Comparison of ENCODE assay signal across 21 mouse cellular contexts in genomic region chr7:45507583-45507982, GRCm38 (mm10). TPM values are rescaled to one million over a fixed set of nuclear protein-coding genes. Genes with fewer than 3 reads are reported as not detected.
DNase-seq lines count a peak whose midpoint lies in the region; ATAC-seq and TF ChIP-seq lines count a peak whose summit lies in the region.
"Had no signal": no experiment of that assay in that cellular context is flagged by ENCODE, and none has a peak within 500 bp of the region (broad histone marks: within the 10 kb centered on the region; RNA-seq: fewer than 3 reads in every experiment).

No protein-coding gene starts in this region.

- TF ChIP-seq CTCF in kidney, adult 2 months (conservative IDR thresholded peaks at IDR 0.05; ENCODE audit: insufficient read depth, insufficient read length, low read depth, low read length): no peak

- no peaks in the 10 kb centered on the region for H3K27me3 ChIP-seq in kidney, adult 2 months (replicated peaks; ENCODE audit: control insufficient read depth, insufficient read depth, low read length)
- H3K27me3 ChIP-seq in kidney, embryonic 15.5 days: no peaks in the 10 kb centered on the region
- no peaks in the 10 kb centered on the region for H3K27me3 ChIP-seq in intestine, embryonic 15.5 days (replicated peaks)
- H3K27me3 ChIP-seq in stomach, embryonic 15.5 days (replicated peaks): no peaks in the 10 kb centered on the region
- no peaks in the 10 kb centered on the region for H3K27me3 ChIP-seq in heart, embryonic 10.5 days (ENCODE audit: insufficient read depth, poor library complexity, severe bottlenecking)
- H3K27me3 ChIP-seq: forebrain, embryonic 12.5 days; heart, embryonic 15.5 days; midbrain, embryonic 13.5 days; neural tube, embryonic 15.5 days had no signal

- H3K27ac ChIP-seq in kidney, adult 2 months (ENCODE audit: insufficient read depth, low read depth, low read length): no peak overlapping the region
- no peak overlapping the region for H3K27ac ChIP-seq in kidney, embryonic 15.5 days
- peak overlapping the region; percentile 59; the same call in 1 of the 2 replicates for H3K27ac ChIP-seq in intestine, embryonic 15.5 days
- H3K27ac ChIP-seq in stomach, embryonic 15.5 days: 0 out of 2 replicates have a peak overlapping the region, but pooled peaks have one; percentile 24
- no peak overlapping the region for H3K27ac ChIP-seq in heart, embryonic 10.5 days
- H3K27ac ChIP-seq: forebrain, embryonic 12.5 days; heart, embryonic 15.5 days; midbrain, embryonic 13.5 days; neural tube, embryonic 15.5 days had no signal

- H3K9me3 ChIP-seq in kidney, embryonic 15.5 days (replicated peaks): no peaks in the 10 kb centered on the region
- no peaks in the 10 kb centered on the region for H3K9me3 ChIP-seq in intestine, embryonic 15.5 days
- H3K9me3 ChIP-seq in stomach, embryonic 15.5 days: no peaks in the 10 kb centered on the region
- no peaks in the 10 kb centered on the region for H3K9me3 ChIP-seq in heart, embryonic 10.5 days
- H3K9me3 ChIP-seq: forebrain, embryonic 12.5 days; heart, embryonic 15.5 days; midbrain, embryonic 13.5 days; neural tube, embryonic 15.5 days had no signal

- peak; percentile 48 for DNase-seq in kidney, adult 2 months
- DNase-seq in kidney, postnatal 25 days: peak; percentile 51 to 74
- no peak for DNase-seq in adipocyte (ENCODE audit: low spot score)
- DNase-seq in heart, embryonic 10.5 days (ENCODE audit: low spot score): no peak
- DNase-seq: adrenal gland, postnatal 36 days; cerebellum, adult 9-10 months; gastrocnemius, postnatal 36 days; layer of hippocampus, postnatal 36 days; left cerebral cortex, postnatal 4 days; lung, adult 2 months; lung, postnatal 4 days; thymus, adult 2 months had no signal

- ATAC-seq in kidney, embryonic 15.5 days (replicated peaks; ENCODE audit: low FRiP score): no peak
- peak; percentile 61 for ATAC-seq in intestine, embryonic 15.5 days
- no peak for ATAC-seq in stomach, embryonic 15.5 days (ENCODE audit: insufficient read depth, low FRiP score, low read depth)
- ATAC-seq: midbrain, embryonic 13.5 days had no signal

- peaks cover 15% of the 10 kb centered on the region for H3K4me1 ChIP-seq in kidney, adult 2 months (ENCODE audit: control insufficient read depth, insufficient read depth, low read length)
- H3K4me1 ChIP-seq in kidney, embryonic 15.5 days: peaks cover 25% of the 10 kb centered on the region
- peaks cover 21% of the 10 kb centered on the region for H3K4me1 ChIP-seq in intestine, embryonic 15.5 days (replicated peaks)
- H3K4me1 ChIP-seq in stomach, embryonic 15.5 days: peaks cover 12% of the 10 kb centered on the region
- peaks cover 26% of the 10 kb centered on the region for H3K4me1 ChIP-seq in heart, embryonic 10.5 days

- no peak for TF ChIP-seq POLR2A in kidney, adult 2 months (IDR thresholded peaks at IDR 0.05; ENCODE audit: low read depth, low read length)

- no peak overlapping the region for H3K9ac ChIP-seq in kidney, embryonic 15.5 days
- H3K9ac ChIP-seq in intestine, embryonic 15.5 days: no peak overlapping the region
- no peak overlapping the region for H3K9ac ChIP-seq in stomach, embryonic 15.5 days
- H3K9ac ChIP-seq: forebrain, embryonic 12.5 days; heart, embryonic 15.5 days; midbrain, embryonic 13.5 days; neural tube, embryonic 15.5 days had no signal

- H3K36me3 ChIP-seq in kidney, adult 2 months (ENCODE audit: control insufficient read depth, insufficient read depth, low read length): no peaks in the 10 kb centered on the region; the same call in 1 of the 2 replicates
- H3K36me3 ChIP-seq in kidney, embryonic 15.5 days: peaks cover 46% of the 10 kb centered on the region
- H3K36me3 ChIP-seq in intestine, embryonic 15.5 days: peaks cover 14% of the 10 kb centered on the region; the same call in 1 of the 2 replicates
- peaks cover 17% of the 10 kb centered on the region for H3K36me3 ChIP-seq in stomach, embryonic 15.5 days
- peaks cover 49% of the 10 kb centered on the region for H3K36me3 ChIP-seq in heart, embryonic 10.5 days

- 73% methylated on average over 6 of the region's 6 CpGs for WGBS in kidney, adult 2 months
- WGBS in kidney, embryonic 15.5 days: 79% methylated on average over 6 of the region's 6 CpGs
- WGBS in intestine, embryonic 15.5 days: 67% methylated on average over 6 of the region's 6 CpGs
- 80% methylated on average over 6 of the region's 6 CpGs for WGBS in stomach, embryonic 15.5 days
- 85% methylated on average over 6 of the region's 6 CpGs for WGBS in heart, embryonic 10.5 days

- H3K4me3 ChIP-seq in kidney, adult 2 months (ENCODE audit: insufficient read depth, low read depth, low read length): no peak overlapping the region
- H3K4me3 ChIP-seq in kidney, embryonic 15.5 days (replicated peaks): no peak overlapping the region
- no peak overlapping the region for H3K4me3 ChIP-seq in intestine, embryonic 15.5 days (replicated peaks)
- no peak overlapping the region for H3K4me3 ChIP-seq in stomach, embryonic 15.5 days (replicated peaks)
- no peak overlapping the region for H3K4me3 ChIP-seq in heart, embryonic 10.5 days
- H3K4me3 ChIP-seq: forebrain, embryonic 12.5 days; heart, embryonic 15.5 days; midbrain, embryonic 13.5 days; neural tube, embryonic 15.5 days had no signal

- H3K4me2 ChIP-seq in kidney, embryonic 15.5 days: no peak overlapping the region
- H3K4me2 ChIP-seq in intestine, embryonic 15.5 days (replicated peaks): 0 out of 2 replicates have a peak overlapping the region, but pooled peaks have one; percentile 98
- no peak overlapping the region for H3K4me2 ChIP-seq in stomach, embryonic 15.5 days
- H3K4me2 ChIP-seq: forebrain, embryonic 12.5 days; heart, embryonic 15.5 days; midbrain, embryonic 13.5 days had no signal

RNA-seq across cellular contexts. Expression of gene Nucb1, which starts 2.6 kb away (rescaled TPM):
- 397 and 405 TPM in 2 replicates for polyA plus RNA-seq in kidney, adult 2 months (2012; rRNA removed)
- 221 and 252 TPM in 2 replicates for polyA plus RNA-seq in kidney, embryonic 15.5 days (2015; fragmentation: Nextera tagmentation; extraction: Ambion mirVana)
- 209 and 229 TPM in 2 replicates for polyA plus RNA-seq in intestine, embryonic 15.5 days (2015; fragmentation: Nextera tagmentation; extraction: Ambion mirVana)
- 214 and 230 TPM in 2 replicates for polyA plus RNA-seq in stomach, embryonic 15.5 days (2015; fragmentation: Nextera tagmentation; extraction: Ambion mirVana)
- polyA plus RNA-seq in heart, embryonic 10.5 days (2016; fragmentation: Nextera tagmentation; extraction: Ambion mirVana): 163 and 198 TPM in 2 replicates

RNA-seq across cellular contexts. Expression of gene Ppp1r15a, which starts 18.5 kb away (rescaled TPM):
- 26.6 and 28.2 TPM in 2 replicates for polyA plus RNA-seq in kidney, adult 2 months (2012; rRNA removed)
- polyA plus RNA-seq in kidney, embryonic 15.5 days (2015; fragmentation: Nextera tagmentation; extraction: Ambion mirVana): 18.6 and 24.7 TPM in 2 replicates
- polyA plus RNA-seq in intestine, embryonic 15.5 days (2015; fragmentation: Nextera tagmentation; extraction: Ambion mirVana): 16.5 and 17.0 TPM in 2 replicates
- 21.1 and 36.1 TPM in 2 replicates for polyA plus RNA-seq in stomach, embryonic 15.5 days (2015; fragmentation: Nextera tagmentation; extraction: Ambion mirVana)
- polyA plus RNA-seq in heart, embryonic 10.5 days (2016; fragmentation: Nextera tagmentation; extraction: Ambion mirVana): 28.2 and 31.2 TPM in 2 replicates

RNA-seq across cellular contexts. Expression of gene Plekha4, which starts 18.5 kb away (rescaled TPM):
- 4.6 and 5.9 TPM in 2 replicates for polyA plus RNA-seq in kidney, adult 2 months (2012; rRNA removed)
- polyA plus RNA-seq in kidney, embryonic 15.5 days (2015; fragmentation: Nextera tagmentation; extraction: Ambion mirVana): 4.5 and 5.1 TPM in 2 replicates
- 0.83 and 1.5 TPM in 2 replicates for polyA plus RNA-seq in intestine, embryonic 15.5 days (2015; fragmentation: Nextera tagmentation; extraction: Ambion mirVana)
- 2.9 TPM in 2 replicates for polyA plus RNA-seq in stomach, embryonic 15.5 days (2015; fragmentation: Nextera tagmentation; extraction: Ambion mirVana)
- polyA plus RNA-seq in heart, embryonic 10.5 days (2016; fragmentation: Nextera tagmentation; extraction: Ambion mirVana): 0.59 and 0.64 TPM in 2 replicates

RNA-seq across cellular contexts. Expression of gene Dhdh, which starts 19.0 kb away (rescaled TPM):
- polyA plus RNA-seq in kidney, adult 2 months (2012; rRNA removed): 6.0 and 6.1 TPM in 2 replicates
- 3.3 and 3.5 TPM in 2 replicates for polyA plus RNA-seq in kidney, embryonic 15.5 days (2015; fragmentation: Nextera tagmentation; extraction: Ambion mirVana)
- polyA plus RNA-seq in intestine, embryonic 15.5 days (2015; fragmentation: Nextera tagmentation; extraction: Ambion mirVana): 2.6 and 2.7 TPM in 2 replicates
- polyA plus RNA-seq in stomach, embryonic 15.5 days (2015; fragmentation: Nextera tagmentation; extraction: Ambion mirVana): 3.5 and 3.7 TPM in 2 replicates
- polyA plus RNA-seq in heart, embryonic 10.5 days (2016; fragmentation: Nextera tagmentation; extraction: Ambion mirVana): 5.8 and 6.1 TPM in 2 replicates

RNA-seq across cellular contexts. Expression of gene Gm45808, which starts 21.0 kb away (rescaled TPM):
- polyA plus RNA-seq in kidney, adult 2 months (2012; rRNA removed): 1.1 and 1.2 TPM in 2 replicates
- not detected in 2 replicates for polyA plus RNA-seq in kidney, embryonic 15.5 days (2015; fragmentation: Nextera tagmentation; extraction: Ambion mirVana)
- not detected in 2 replicates for polyA plus RNA-seq in intestine, embryonic 15.5 days (2015; fragmentation: Nextera tagmentation; extraction: Ambion mirVana)
- not detected in 2 replicates for polyA plus RNA-seq in stomach, embryonic 15.5 days (2015; fragmentation: Nextera tagmentation; extraction: Ambion mirVana)
- polyA plus RNA-seq in heart, embryonic 10.5 days (2016; fragmentation: Nextera tagmentation; extraction: Ambion mirVana): not detected in 2 replicates
- polyA plus RNA-seq: C2C12; embryonic facial prominence, embryonic 14.5 days; forebrain, embryonic 12.5 days; heart, embryonic 15.5 days; lung, adult 2 months; midbrain, embryonic 13.5 days; neural tube, embryonic 15.5 days; thymus, adult 2 months had no signal

Comparison
In these comparisons a context has a peak if more than half of its experiments do, and no peak if none do; other contexts are left out.
1. DNase-seq: peak in kidney, adult 2 months (single experiment) and kidney, postnatal 25 days (2 of 2); none in adipocyte (single experiment) and heart, embryonic 10.5 days (single experiment).
2. H3K27ac ChIP-seq: peak in intestine, embryonic 15.5 days (single experiment) and stomach, embryonic 15.5 days (single experiment); none in kidney, adult 2 months (single experiment), kidney, embryonic 15.5 days (single experiment) and heart, embryonic 10.5 days (single experiment).